ENCODE assay signal across 11 mouse cellular contexts in the genomic region with DNA sequence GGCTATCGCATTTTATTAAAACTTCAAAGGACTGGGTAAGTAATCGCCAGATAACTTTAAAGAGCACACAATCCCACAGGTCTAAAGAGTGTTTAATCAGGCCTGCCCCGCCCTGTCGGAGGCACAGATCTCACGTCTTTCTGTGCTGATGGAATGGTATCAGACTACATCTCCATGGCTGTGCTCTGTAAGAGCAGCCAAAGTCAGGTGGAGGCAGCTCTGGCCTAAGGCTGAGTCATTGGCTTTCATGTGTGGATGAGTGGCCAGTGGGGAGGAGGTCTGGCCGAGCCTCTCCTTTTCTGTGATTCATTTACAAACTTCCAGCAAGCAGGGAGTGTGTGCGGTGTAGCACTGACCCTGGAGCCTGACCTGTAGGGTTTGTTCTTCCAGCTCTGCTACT.
DNase-seq lines count a peak whose midpoint lies in the region; ATAC-seq lines count a peak whose summit lies in the region.
"Had no signal": no experiment of that assay in that cellular context is flagged by ENCODE, and none has a peak within 500 bp of the region (broad histone marks: within the 10 kb centered on the region; RNA-seq: fewer than 3 reads in every experiment).

No protein-coding gene starts in this region.

- no peaks in the 10 kb centered on the region for H3K27me3 ChIP-seq in kidney, embryonic 16.5 days (ENCODE audit: insufficient read depth, low read length)
- H3K27me3 ChIP-seq in liver, embryonic 16.5 days (ENCODE audit: control insufficient read depth, insufficient read depth, low read depth, low read length): no peaks in the 10 kb centered on the region
- H3K27me3 ChIP-seq in midbrain, embryonic 15.5 days (replicated peaks): no peaks in the 10 kb centered on the region

- no peak overlapping the region for H3K4me2 ChIP-seq in kidney, embryonic 16.5 days (replicated peaks; ENCODE audit: low read depth, low read length)
- H3K4me2 ChIP-seq in liver, embryonic 16.5 days (ENCODE audit: low read depth, low read length): no peak overlapping the region
- no peak overlapping the region for H3K4me2 ChIP-seq in midbrain, embryonic 15.5 days

- WGBS in kidney, embryonic 16.5 days: 58% methylated on average over 7 of the region's 7 CpGs
- WGBS in liver, embryonic 16.5 days (ENCODE audit: insufficient replicate concordance): 49% methylated on average over 7 of the region's 7 CpGs
- 77% methylated on average over 7 of the region's 7 CpGs for WGBS in midbrain, embryonic 15.5 days

- peak; percentile 89 for ATAC-seq in kidney, embryonic 16.5 days (ENCODE audit: low FRiP score, low TSS enrichment)
- peak; percentile 91 for ATAC-seq in liver, embryonic 16.5 days (ENCODE audit: low read depth)
- ATAC-seq in midbrain, embryonic 15.5 days (replicated peaks): no peak

- H3K4me1 ChIP-seq in kidney, embryonic 16.5 days (ENCODE audit: insufficient read depth, low read length): peaks cover 4% of the 10 kb centered on the region; the same call in 1 of the 2 replicates
- H3K4me1 ChIP-seq in liver, embryonic 16.5 days (ENCODE audit: control insufficient read depth, low read depth, low read length): no peaks in the 10 kb centered on the region
- no peaks in the 10 kb centered on the region for H3K4me1 ChIP-seq in midbrain, embryonic 15.5 days

- H3K9me3 ChIP-seq in kidney, embryonic 16.5 days (ENCODE audit: low read length): no peaks in the 10 kb centered on the region
- no peaks in the 10 kb centered on the region for H3K9me3 ChIP-seq in liver, embryonic 16.5 days (replicated peaks; ENCODE audit: control insufficient read depth, low read length)
- H3K9me3 ChIP-seq in midbrain, embryonic 15.5 days: no peaks in the 10 kb centered on the region

- H3K36me3 ChIP-seq in kidney, embryonic 16.5 days (ENCODE audit: insufficient read depth, low read length): no peaks in the 10 kb centered on the region
- no peaks in the 10 kb centered on the region for H3K36me3 ChIP-seq in liver, embryonic 16.5 days (ENCODE audit: control insufficient read depth, insufficient read depth)
- no peaks in the 10 kb centered on the region for H3K36me3 ChIP-seq in midbrain, embryonic 15.5 days (replicated peaks)

- H3K4me3 ChIP-seq in kidney, embryonic 16.5 days (ENCODE audit: low read length): no peak overlapping the region
- H3K4me3 ChIP-seq in liver, embryonic 16.5 days (ENCODE audit: low read depth, low read length): no peak overlapping the region
- no peak overlapping the region for H3K4me3 ChIP-seq in midbrain, embryonic 15.5 days

- no peak overlapping the region for H3K27ac ChIP-seq in kidney, embryonic 16.5 days (ENCODE audit: low read length)
- H3K27ac ChIP-seq in liver, embryonic 16.5 days (ENCODE audit: low read length): peak overlapping the region; percentile 21; the same call in 1 of the 2 replicates
- no peak overlapping the region for H3K27ac ChIP-seq in midbrain, embryonic 15.5 days

- DNase-seq in urinary bladder, postnatal 25 days (ENCODE audit: low spot score): peak; percentile 16
- no peak for DNase-seq in urinary bladder, adult 2 months (ENCODE audit: low spot score)
- DNase-seq in yolk sac, embryonic 10.5 days (ENCODE audit: low spot score): peak; percentile 76
- no peak for DNase-seq in cerebellum, adult 18-20 months
- no peak for DNase-seq in layer of hippocampus, postnatal 36 days
- DNase-seq: cerebellum, adult 9-11 months; gastrocnemius, postnatal 10 days; right cerebral cortex, adult 18-20 months had no signal

- no peak overlapping the region for H3K9ac ChIP-seq in kidney, embryonic 16.5 days (replicated peaks; ENCODE audit: low read length)
- no peak overlapping the region for H3K9ac ChIP-seq in liver, embryonic 16.5 days (ENCODE audit: low read depth, low read length)
- no peak overlapping the region for H3K9ac ChIP-seq in midbrain, embryonic 15.5 days

Comparison
In these comparisons a context has a peak if more than half of its experiments do, and no peak if none do; other contexts are left out.
1. DNase-seq: peak in urinary bladder, postnatal 25 days (single experiment) and yolk sac, embryonic 10.5 days (single experiment); none in urinary bladder, adult 2 months (single experiment), cerebellum, adult 18-20 months (0 of 2) and layer of hippocampus, postnatal 36 days (0 of 2).